Mouse (Mus musculus) heart, postnatal 0 days (tissue): Measurements from ENCODE around the gene Wrb. TPM values are rescaled to one million over a fixed set of nuclear protein-coding genes. Genes with fewer than 3 reads are reported as not detected.

Experiments used
- ATAC-seq: fragments of 200-750 bp; cut with Nextera tagmentation; 2 replicates; pipeline ENCODE4 v1.8.0; 2017; ENCODE audit warnings: low read depth, moderate number of reproducible peaks, moderate library complexity; ENCODE audit not compliant: insufficient read depth
- DNase-seq: peaks from one replicate; pipeline ENCODE4 v3.0.0-alpha.2; 2016; ENCODE audit warnings: low spot score
- H3K27ac ChIP-seq: fragments of 300-500 bp; sonication (generic); 2 replicates; pipeline ENCODE4 v1.5.1; 2014; ENCODE audit warnings: low read depth, mild to moderate bottlenecking
- H3K27me3 ChIP-seq: fragments of 300-500 bp; sonication (generic); 2 replicates; pipeline ENCODE4 v1.6.1; 2014; ENCODE audit warnings: low read length, mixed read lengths; ENCODE audit not compliant: control insufficient read depth, insufficient read depth
- H3K36me3 ChIP-seq: fragments of 300-500 bp; sonication (generic); replicated peaks from 2 replicates; pipeline ENCODE4 v1.6.1; 2014; ENCODE audit warnings: low read length, mixed read lengths; ENCODE audit not compliant: control insufficient read depth, insufficient read depth
- H3K4me1 ChIP-seq: fragments of 300-500 bp; sonication (generic); 2 replicates; pipeline ENCODE4 v1.6.1; 2014; ENCODE audit warnings: antibody characterized with exemption; ENCODE audit not compliant: control insufficient read depth, insufficient read depth
- H3K4me2 ChIP-seq: fragments of 300-500 bp; sonication (generic); 2 replicates; pipeline ENCODE4 v1.6.1; 2014; ENCODE audit warnings: low read depth, mild to moderate bottlenecking, low read length, moderate library complexity
- H3K4me3 ChIP-seq: fragments of 300-500 bp; sonication (generic); 2 replicates; pipeline ENCODE4 v1.5.1; 2014; ENCODE audit warnings: low read depth, low read length
- H3K9ac ChIP-seq: fragments of 300-500 bp; sonication (generic); replicated peaks from 2 replicates; pipeline ENCODE4 v1.6.1; 2014; ENCODE audit warnings: low read depth, low read length, mixed read lengths
- H3K9me3 ChIP-seq: fragments of 300-500 bp; sonication (generic); replicated peaks from 2 replicates; pipeline ENCODE4 v1.6.1; 2016; ENCODE audit warnings: low read length; ENCODE audit not compliant: control insufficient read depth
- CTCF ChIP-seq: IDR thresholded peaks from 2 replicates; pipeline ENCODE4 v1.5.1; 2016; ENCODE audit warnings: antibody characterized with exemption, control low read depth, low read depth
- EP300 ChIP-seq: IDR thresholded peaks from 2 replicates; pipeline ENCODE4 v1.6.1; 2016; ENCODE audit warnings: antibody characterized with exemption, low read depth
- WGBS: fragments of 180-500 bp; shearing (Covaris S2); extraction: QIAGEN DNeasy Blood & Tissue Kit; methylation state at CpG from one replicate; pipeline ENCODE4 v1.1.7; 2014; 5-methylcytosine and 5-hydroxymethylcytosine counted together
- polyA plus RNA-seq: library from polyadenylated mRNA; unstranded; fragments of >200 nt; fragmentation: Nextera tagmentation; extraction: Ambion mirVana; gene quantifications from 2 replicates; pipeline ENCODE4 v1.2.1, GENCODE M21; 2015
- total RNA-seq: library from RNA; depleted of rRNA; stranded (reverse); fragments of >200 nt; gene quantifications from 2 replicates; pipeline ENCODE4 v1.2.3, GENCODE M21; 2014; ENCODE audit warnings: low replicate concordance

Wrb gene
- total and polyA plus RNA-seq, 2 experiments from 2014 or later, result 28.9 to 54.7 TPM

DNA sequence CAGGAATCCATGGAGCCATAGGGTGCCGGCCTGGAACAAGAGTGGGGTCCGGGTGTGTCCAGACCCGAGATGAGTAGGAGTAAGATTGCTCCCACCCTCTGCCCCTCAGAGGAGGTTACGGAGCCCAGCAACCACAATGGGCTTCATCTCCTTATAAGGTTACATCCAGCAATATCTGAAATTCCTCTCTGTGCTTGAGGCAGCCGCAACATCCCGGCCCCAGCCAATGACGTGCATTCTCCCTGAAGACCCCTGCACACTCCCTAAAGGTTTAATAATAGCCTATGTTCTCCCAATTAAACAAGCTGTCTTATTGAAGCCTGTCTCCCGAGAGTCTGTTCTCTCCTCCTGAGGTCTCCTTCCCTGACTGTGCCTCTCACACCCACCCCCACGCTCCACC, 4.1 kb downstream of the Wrb start:
- DNase-seq (peak; percentile 22), ATAC-seq (no peak)
- WGBS, result 24% methylated on average over 9 of the region's 9 CpGs
- H3K9ac ChIP-seq, result no peak overlapping the region
- H3K27me3 ChIP-seq, result no peaks in the 10 kb centered on the region
- no peak overlapping the region for H3K4me2 ChIP-seq
- peak overlapping the region; percentile 62; the same call in 1 of the 2 replicates for H3K27ac ChIP-seq
- no peaks in the 10 kb centered on the region for H3K9me3 ChIP-seq
- H3K4me3 ChIP-seq, result no peak overlapping the region
- peaks cover 6% of the 10 kb centered on the region; the same call in 1 of the 2 replicates for H3K36me3 ChIP-seq
- no peak for TF ChIP-seq CTCF
- no peak for TF ChIP-seq EP300
- H3K4me1 ChIP-seq, result peaks cover 15% of the 10 kb centered on the region; the same call in 1 of the 2 replicates

DNA sequence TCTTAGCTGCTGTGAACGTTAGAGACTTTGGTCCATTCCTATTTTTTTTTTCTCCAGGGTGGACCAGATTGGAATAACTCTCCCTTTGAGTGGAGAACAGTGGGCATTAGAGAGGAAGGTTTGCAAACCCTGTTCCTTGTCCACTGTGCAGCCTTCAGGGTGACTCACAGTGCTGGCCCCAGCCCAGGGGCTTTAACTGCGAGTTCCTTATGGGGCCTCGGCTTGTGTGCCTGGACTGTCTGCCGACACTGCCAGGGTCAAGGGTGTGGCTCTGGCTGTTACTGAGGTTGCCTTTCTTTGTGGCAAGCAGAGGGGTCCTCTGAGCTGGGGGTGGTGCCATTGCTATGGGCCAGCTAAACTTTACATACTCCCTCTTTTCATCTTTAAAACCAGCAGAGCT, 5.8 kb downstream of the Wrb start:
- H3K4me2 ChIP-seq, result no peak overlapping the region
- no peak for TF ChIP-seq EP300
- no peak for TF ChIP-seq CTCF
- H3K27me3 ChIP-seq, result no peaks in the 10 kb centered on the region
- no peak overlapping the region for H3K4me3 ChIP-seq
- H3K9me3 ChIP-seq, result no peaks in the 10 kb centered on the region
- WGBS, result 30% methylated on average over 4 of the region's 4 CpGs
- ATAC-seq (no peak), DNase-seq (no peak)
- H3K27ac ChIP-seq, result no peak overlapping the region
- H3K4me1 ChIP-seq, result peaks cover 10% of the 10 kb centered on the region; the same call in 1 of the 2 replicates
- H3K36me3 ChIP-seq, result peaks cover 11% of the 10 kb centered on the region; the same call in 1 of the 2 replicates
- no peak overlapping the region for H3K9ac ChIP-seq

DNA sequence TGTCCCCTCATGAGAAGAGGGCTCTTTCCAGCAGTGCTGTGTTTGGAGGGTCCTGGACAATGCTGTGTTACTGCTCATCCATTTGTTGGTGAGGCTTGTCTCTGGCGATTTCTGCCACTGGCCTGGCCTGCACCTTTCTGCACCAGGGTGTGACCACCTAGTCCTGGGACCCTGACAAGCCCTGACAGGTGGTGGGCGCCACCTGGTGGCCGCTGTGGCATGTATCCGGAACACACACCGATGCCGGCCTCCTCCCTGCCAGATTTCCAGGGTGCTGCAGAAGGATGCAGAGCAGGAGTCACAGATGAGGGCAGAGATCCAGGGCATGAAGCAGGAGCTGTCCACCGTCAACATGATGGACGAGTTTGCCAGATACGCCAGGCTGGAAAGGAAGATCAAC, 6.3 kb downstream of the Wrb start:
- H3K4me1 ChIP-seq, result peaks cover 10% of the 10 kb centered on the region; the same call in 1 of the 2 replicates
- H3K4me2 ChIP-seq, result no peak overlapping the region
- H3K4me3 ChIP-seq, result no peak overlapping the region
- no peaks in the 10 kb centered on the region for H3K27me3 ChIP-seq
- DNase-seq (peak; percentile 46), ATAC-seq (peak; percentile 65)
- no peak overlapping the region for H3K9ac ChIP-seq
- H3K36me3 ChIP-seq, result peaks cover 11% of the 10 kb centered on the region; the same call in 1 of the 2 replicates
- H3K9me3 ChIP-seq, result no peaks in the 10 kb centered on the region
- H3K27ac ChIP-seq, result no peak overlapping the region
- TF ChIP-seq CTCF (peak; percentile 91), EP300 (no peak)
- WGBS, result 19% methylated on average over 9 of the region's 9 CpGs

DNA sequence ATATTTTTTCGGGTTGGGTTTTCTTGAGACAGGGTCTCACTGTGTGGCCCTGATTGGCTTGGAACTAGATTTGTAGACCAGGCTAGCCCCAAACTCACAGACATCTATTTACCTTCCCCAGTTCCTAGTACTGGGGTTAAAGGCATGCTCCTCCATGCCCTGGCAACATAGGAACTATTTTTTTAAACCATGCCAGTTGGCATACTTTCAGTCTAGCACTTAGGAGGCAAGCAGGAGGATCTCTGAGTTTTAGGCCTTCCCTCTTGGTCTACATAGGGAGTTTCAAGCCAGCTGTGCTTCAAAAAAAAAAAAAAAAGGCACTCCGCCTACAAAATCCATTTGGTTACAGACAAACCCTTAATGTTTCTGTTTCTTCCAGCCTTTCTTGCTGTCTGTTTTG, 9.3 kb downstream of the Wrb start:
- Histone ChIP-seq H3K9me3 (no peaks in the 10 kb centered on the region), H3K27me3 (no peaks in the 10 kb centered on the region), H3K36me3 (peaks cover 11% of the 10 kb centered on the region; the same call in 1 of the 2 replicates), H3K4me2 (no peak overlapping the region), H3K9ac (no peak overlapping the region), H3K4me3 (no peak overlapping the region), H3K4me1 (0 out of 2 replicates have a peak, but pooled peaks cover 16% of the 10 kb centered on the region), H3K27ac (no peak overlapping the region)
- 85% methylated on average over 2 of the region's 2 CpGs for WGBS
- no peak for DNase-seq
- ATAC-seq, result no peak
- TF ChIP-seq EP300, result no peak
- TF ChIP-seq CTCF, result no peak

DNA sequence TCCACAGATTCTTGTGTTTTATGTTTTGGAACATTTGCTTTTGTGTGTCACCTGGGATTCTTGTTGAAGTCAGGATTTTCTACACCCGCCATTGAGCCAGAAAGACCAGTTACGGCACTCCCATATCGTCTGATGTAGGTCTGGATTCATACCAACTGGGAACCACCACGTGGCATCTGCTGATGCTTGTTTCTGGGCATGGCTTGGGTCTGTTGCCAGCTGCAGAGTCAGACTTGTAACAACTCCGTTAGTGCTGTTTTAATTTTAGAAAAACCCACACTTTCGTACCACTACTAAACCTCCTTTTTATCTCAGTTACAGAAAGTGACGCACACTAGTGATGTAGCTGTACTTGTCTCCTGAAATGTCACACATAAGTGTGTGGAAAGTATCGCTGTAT, 10.8 kb downstream of the Wrb start:
- Histone ChIP-seq H3K4me1 (0 out of 2 replicates have a peak, but pooled peaks cover 13% of the 10 kb centered on the region), H3K27ac (no peak overlapping the region), H3K4me2 (no peak overlapping the region), H3K36me3 (peaks cover 11% of the 10 kb centered on the region; the same call in 1 of the 2 replicates), H3K9ac (no peak overlapping the region), H3K4me3 (no peak overlapping the region), H3K27me3 (no peaks in the 10 kb centered on the region), H3K9me3 (no peaks in the 10 kb centered on the region)
- WGBS, result 71% methylated on average over 8 of the region's 8 CpGs
- ATAC-seq (no peak), DNase-seq (no peak)
- TF ChIP-seq CTCF, result no peak
- TF ChIP-seq EP300, result no peak

DNA sequence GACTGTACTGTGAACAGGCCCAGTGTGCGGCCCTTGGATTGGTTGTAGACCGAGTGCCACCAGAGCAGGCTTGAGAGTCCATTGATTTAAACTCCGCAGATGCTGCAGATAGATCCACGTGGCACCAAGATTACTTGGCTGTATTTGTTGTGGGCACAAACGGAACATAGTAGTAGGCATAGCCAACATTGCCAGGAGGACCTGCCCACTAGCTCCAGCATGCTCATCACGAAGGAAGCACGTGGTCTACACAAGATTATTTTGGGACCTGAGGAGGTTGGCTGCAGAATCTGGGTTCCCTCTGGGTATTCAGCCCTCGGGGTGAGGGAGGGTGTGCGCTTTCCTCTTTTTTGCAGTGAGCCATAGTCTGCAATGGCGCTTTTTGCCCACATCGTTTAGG, 12.0 kb downstream of the Wrb start:
- no peak for TF ChIP-seq EP300
- TF ChIP-seq CTCF, result no peak
- no peak for ATAC-seq
- 81% methylated on average over 11 of the region's 11 CpGs for WGBS
- no peak overlapping the region for H3K4me2 ChIP-seq
- peaks cover 10% of the 10 kb centered on the region; the same call in 1 of the 2 replicates for H3K36me3 ChIP-seq
- H3K4me3 ChIP-seq, result no peak overlapping the region
- 0 out of 2 replicates have a peak, but pooled peaks cover 13% of the 10 kb centered on the region for H3K4me1 ChIP-seq
- H3K9me3 ChIP-seq, result no peaks in the 10 kb centered on the region
- no peaks in the 10 kb centered on the region for H3K27me3 ChIP-seq
- no peak for DNase-seq
- H3K9ac ChIP-seq, result no peak overlapping the region
- H3K27ac ChIP-seq, result no peak overlapping the region
